Mouse (Mus musculus): ENCODE data around the gene Chpf. TPM values are rescaled to one million over a fixed set of nuclear protein-coding genes. Genes with fewer than 3 reads are reported as not detected.

Gene Chpf
- polyA plus RNA-seq, 1 experiment from 2014 or later = 14.2 TPM

- peak overlapping the region; percentile 93 for H3K4me2 ChIP-seq (ENCODE audit: low read depth, severe bottlenecking)
- WGBS = 15% methylated on average over 35 of the region's 35 CpGs
- no peak overlapping the region for H3K9ac ChIP-seq (ENCODE audit: low read length)
- peak; percentile 95 for DNase-seq (ENCODE audit: low spot score)
- peaks cover 27% of the 10 kb centered on the region for H3K27me3 ChIP-seq (ENCODE audit: control insufficient read depth, insufficient read depth, low read length)
- H3K4me1 ChIP-seq (ENCODE audit: control insufficient read depth, insufficient read depth, low read length) = peaks cover 16% of the 10 kb centered on the region
- H3K36me3 ChIP-seq (ENCODE audit: control insufficient read depth, insufficient read depth, low read length) = peaks cover 7% of the 10 kb centered on the region
- peak overlapping the region; percentile 12; the same call in 1 of the 2 replicates for H3K4me3 ChIP-seq (ENCODE audit: low read depth, low read length)
- ATAC-seq (ENCODE audit: insufficient number of reproducible peaks, low FRiP score, low TSS enrichment, low read depth) = peak; percentile 26; the same call in 1 of the 2 replicates
- H3K27ac ChIP-seq (replicated peaks; ENCODE audit: low read depth, low read length) = no peak overlapping the region
- no peaks in the 10 kb centered on the region for H3K9me3 ChIP-seq (ENCODE audit: control insufficient read depth, low read length)
Measured at GRCm38 (mm10) chr1:75477264-75477965, 1.7 kb downstream of the Chpf start.

GRCm38 (mm10) chr1:75476441-75476840, 2.7 kb downstream of the Chpf start:
- Histone ChIP-seq H3K9me3 (ENCODE audit: control insufficient read depth, low read length) (no peaks in the 10 kb centered on the region), H3K4me1 (ENCODE audit: control insufficient read depth, insufficient read depth, low read length) (peaks cover 16% of the 10 kb centered on the region), H3K9ac (ENCODE audit: low read length) (no peak overlapping the region), H3K4me3 (ENCODE audit: low read depth, low read length) (no peak overlapping the region), H3K27ac (replicated peaks; ENCODE audit: low read depth, low read length) (no peak overlapping the region), H3K36me3 (ENCODE audit: control insufficient read depth, insufficient read depth, low read length) (peaks cover 7% of the 10 kb centered on the region), H3K4me2 (ENCODE audit: low read depth, severe bottlenecking) (no peak overlapping the region), H3K27me3 (ENCODE audit: control insufficient read depth, insufficient read depth, low read length) (peaks cover 19% of the 10 kb centered on the region)
- DNase-seq (ENCODE audit: low spot score) (no peak), ATAC-seq (ENCODE audit: insufficient number of reproducible peaks, low FRiP score, low TSS enrichment, low read depth) (no peak)
- WGBS = 93% methylated on average over 11 of the region's 11 CpGs

- WGBS = 73% methylated on average over 17 of the region's 17 CpGs
- DNase-seq (ENCODE audit: low spot score) = no peak
- Histone ChIP-seq H3K36me3 (ENCODE audit: control insufficient read depth, insufficient read depth, low read length) (no peaks in the 10 kb centered on the region), H3K27ac (replicated peaks; ENCODE audit: low read depth, low read length) (no peak overlapping the region), H3K9ac (ENCODE audit: low read length) (no peak overlapping the region), H3K4me1 (ENCODE audit: control insufficient read depth, insufficient read depth, low read length) (no peaks in the 10 kb centered on the region), H3K4me2 (ENCODE audit: low read depth, severe bottlenecking) (no peak overlapping the region), H3K4me3 (ENCODE audit: low read depth, low read length) (no peak overlapping the region), H3K27me3 (ENCODE audit: control insufficient read depth, insufficient read depth, low read length) (peaks cover 2% of the 10 kb centered on the region; the same call in 1 of the 2 replicates), H3K9me3 (ENCODE audit: control insufficient read depth, low read length) (no peaks in the 10 kb centered on the region)
- ATAC-seq (ENCODE audit: insufficient number of reproducible peaks, low FRiP score, low TSS enrichment, low read depth) = no peak
Measured at GRCm38 (mm10) chr1:75469287-75469825, 9.8 kb downstream of the Chpf start.

- ATAC-seq (ENCODE audit: insufficient number of reproducible peaks, low FRiP score, low TSS enrichment, low read depth) (peak; percentile 46; the same call in 1 of the 2 replicates), DNase-seq (ENCODE audit: low spot score) (peak; percentile 92)
- H3K4me1 ChIP-seq (ENCODE audit: control insufficient read depth, insufficient read depth, low read length) = no peaks in the 10 kb centered on the region
- no peak overlapping the region for H3K4me2 ChIP-seq (ENCODE audit: low read depth, severe bottlenecking)
- 6% methylated on average over 14 of the region's 14 CpGs for WGBS
- H3K4me3 ChIP-seq (ENCODE audit: low read depth, low read length) = no peak overlapping the region
- no peak overlapping the region; the same call in 1 of the 2 replicates for H3K9ac ChIP-seq (ENCODE audit: low read length)
- no peaks in the 10 kb centered on the region for H3K9me3 ChIP-seq (ENCODE audit: control insufficient read depth, low read length)
- H3K27ac ChIP-seq (replicated peaks; ENCODE audit: low read depth, low read length) = no peak overlapping the region
- H3K27me3 ChIP-seq (ENCODE audit: control insufficient read depth, insufficient read depth, low read length) = peaks cover 2% of the 10 kb centered on the region; the same call in 1 of the 2 replicates
- no peaks in the 10 kb centered on the region for H3K36me3 ChIP-seq (ENCODE audit: control insufficient read depth, insufficient read depth, low read length)
Measured at GRCm38 (mm10) chr1:75467215-75467927, 11.7 kb downstream of the Chpf start.

- Histone ChIP-seq H3K27me3 (ENCODE audit: control insufficient read depth, insufficient read depth, low read length) (no peaks in the 10 kb centered on the region; the same call in 1 of the 2 replicates), H3K4me2 (ENCODE audit: low read depth, severe bottlenecking) (no peak overlapping the region; the same call in 1 of the 2 replicates), H3K4me1 (ENCODE audit: control insufficient read depth, insufficient read depth, low read length) (peaks cover under 1% of the 10 kb centered on the region), H3K27ac (replicated peaks; ENCODE audit: low read depth, low read length) (no peak overlapping the region), H3K9me3 (ENCODE audit: control insufficient read depth, low read length) (no peaks in the 10 kb centered on the region), H3K36me3 (ENCODE audit: control insufficient read depth, insufficient read depth, low read length) (no peaks in the 10 kb centered on the region), H3K9ac (ENCODE audit: low read length) (0 out of 2 replicates have a peak overlapping the region, but pooled peaks have one; percentile 7), H3K4me3 (ENCODE audit: low read depth, low read length) (no peak overlapping the region)
- DNase-seq (ENCODE audit: low spot score) (no peak), ATAC-seq (ENCODE audit: insufficient number of reproducible peaks, low FRiP score, low TSS enrichment, low read depth) (no peak)
- WGBS = 73% methylated on average over 5 of the region's 5 CpGs
Measured at GRCm38 (mm10) chr1:75463652-75464204, 15.4 kb downstream of the Chpf start.

- Histone ChIP-seq H3K27ac (replicated peaks; ENCODE audit: low read depth, low read length) (no peak overlapping the region), H3K4me1 (ENCODE audit: control insufficient read depth, insufficient read depth, low read length) (peaks cover 11% of the 10 kb centered on the region), H3K9ac (ENCODE audit: low read length) (no peak overlapping the region), H3K36me3 (ENCODE audit: control insufficient read depth, insufficient read depth, low read length) (no peaks in the 10 kb centered on the region), H3K27me3 (ENCODE audit: control insufficient read depth, insufficient read depth, low read length) (peaks cover 6% of the 10 kb centered on the region; the same call in 1 of the 2 replicates), H3K9me3 (ENCODE audit: control insufficient read depth, low read length) (no peaks in the 10 kb centered on the region), H3K4me3 (ENCODE audit: low read depth, low read length) (no peak overlapping the region), H3K4me2 (ENCODE audit: low read depth, severe bottlenecking) (no peak overlapping the region)
- ATAC-seq (ENCODE audit: insufficient number of reproducible peaks, low FRiP score, low TSS enrichment, low read depth) (no peak), DNase-seq (ENCODE audit: low spot score) (no peak)
- WGBS = 40% methylated on average over 1 of the region's 1 CpGs
Measured at GRCm38 (mm10) chr1:75462636-75463035, 16.5 kb downstream of the Chpf start.

- Histone ChIP-seq H3K9me3 (ENCODE audit: control insufficient read depth, low read length) (no peaks in the 10 kb centered on the region), H3K36me3 (ENCODE audit: control insufficient read depth, insufficient read depth, low read length) (no peaks in the 10 kb centered on the region), H3K27me3 (ENCODE audit: control insufficient read depth, insufficient read depth, low read length) (peaks cover 9% of the 10 kb centered on the region), H3K4me2 (ENCODE audit: low read depth, severe bottlenecking) (no peak overlapping the region), H3K9ac (ENCODE audit: low read length) (no peak overlapping the region), H3K27ac (replicated peaks; ENCODE audit: low read depth, low read length) (no peak overlapping the region), H3K4me3 (ENCODE audit: low read depth, low read length) (no peak overlapping the region), H3K4me1 (ENCODE audit: control insufficient read depth, insufficient read depth, low read length) (peaks cover 29% of the 10 kb centered on the region)
- no peak for ATAC-seq (ENCODE audit: insufficient number of reproducible peaks, low FRiP score, low TSS enrichment, low read depth)
- no peak for DNase-seq (ENCODE audit: low spot score)
- 86% methylated on average over 7 of the region's 7 CpGs for WGBS
Measured at GRCm38 (mm10) chr1:75460297-75460696, 18.8 kb downstream of the Chpf start.
